Mouse (Mus musculus) gastrocnemius, postnatal 10 days (tissue): ENCODE results near the gene Zfp804b. TPM values are rescaled to one million over a fixed set of nuclear protein-coding genes. Genes with fewer than 3 reads are reported as not detected.

Source experiments
- total RNA-seq, 2 experiments: library from RNA; stranded (reverse); gene quantifications; 2 replicates each; pipeline ENCODE4 v1.2.3; 2021

Gene Zfp804b
- total RNA-seq, 2 experiments from 2014 or later, result 0.09 to 0.14 TPM

Other genes with a start within 250 kb of the Zfp804b start
- gene Tex47, start 40.6 kb downstream of the Zfp804b start, total RNA-seq, result not detected